Mouse (Mus musculus) midbrain, embryonic 10.5 days (tissue): ENCODE results near the gene Scrn2. TPM values are rescaled to one million over a fixed set of nuclear protein-coding genes. Genes with fewer than 3 reads are reported as not detected.

Source experiments
- DNase-seq: peaks from one replicate; pipeline ENCODE4 v3.0.0-alpha.2; 2017; ENCODE audit warnings: low spot score
- H3K27ac ChIP-seq: fragments of 300-500 bp; sonication (generic); replicated peaks from 2 replicates; pipeline ENCODE4 v1.5.1; 2016; ENCODE audit warnings: mild to moderate bottlenecking
- H3K27me3 ChIP-seq: fragments of 300-500 bp; sonication (generic); 2 replicates; pipeline ENCODE4 v1.6.1; 2016; ENCODE audit warnings: low read depth, mild to moderate bottlenecking; ENCODE audit not compliant: poor library complexity, severe bottlenecking
- H3K36me3 ChIP-seq: fragments of 300-500 bp; sonication (generic); 2 replicates; pipeline ENCODE4 v1.6.1; 2016; ENCODE audit warnings: mild to moderate bottlenecking, moderate library complexity
- H3K4me1 ChIP-seq: fragments of 300-500 bp; sonication (generic); 2 replicates; pipeline ENCODE4 v1.6.1; 2016
- H3K4me3 ChIP-seq: fragments of 300-500 bp; sonication (generic); 2 replicates; pipeline ENCODE4 v1.5.1; 2016; ENCODE audit warnings: mild to moderate bottlenecking, moderate library complexity
- H3K9me3 ChIP-seq: fragments of 300-500 bp; sonication (generic); replicated peaks from 2 replicates; pipeline ENCODE4 v1.6.1; 2016; ENCODE audit warnings: mild to moderate bottlenecking
- WGBS: fragments of 180-500 bp; shearing (Covaris S2); methylation state at CpG from one replicate; pipeline ENCODE4 v1.1.7; 2016; 5-methylcytosine and 5-hydroxymethylcytosine counted together
- microRNA-seq: library from miRNA; unstranded; fragments of <30 nt; microRNA quantifications from one replicate; pipeline ENCODE4, GENCODE M21; 2017
- polyA plus RNA-seq: library from polyadenylated mRNA; unstranded; fragments of >200 nt; fragmentation: Nextera tagmentation; extraction: Ambion mirVana; gene quantifications from 2 replicates; pipeline ENCODE4 v1.2.1, GENCODE M21; 2016

Scrn2 gene
- polyA plus RNA-seq, 1 experiment from 2014 or later, result 42.2 TPM

GRCm38 (mm10) chr11:97069333-97069732 is 39.6 kb downstream of the Scrn2 start:
- no peak overlapping the region for H3K4me3 ChIP-seq
- peaks cover 37% of the 10 kb centered on the region for H3K36me3 ChIP-seq
- no peaks in the 10 kb centered on the region; the same call in 1 of the 2 replicates for H3K27me3 ChIP-seq
- no peaks in the 10 kb centered on the region for H3K9me3 ChIP-seq
- DNase-seq, result no peak
- no peaks in the 10 kb centered on the region for H3K4me1 ChIP-seq
- H3K27ac ChIP-seq, result no peak overlapping the region
- WGBS, result 68% methylated on average over 1 of the region's 1 CpGs

- peaks cover 37% of the 10 kb centered on the region for H3K36me3 ChIP-seq
- H3K4me1 ChIP-seq, result no peaks in the 10 kb centered on the region
- H3K9me3 ChIP-seq, result no peaks in the 10 kb centered on the region
- DNase-seq, result no peak
- H3K27ac ChIP-seq, result no peak overlapping the region
- no peak overlapping the region for H3K4me3 ChIP-seq
- WGBS, result 96% methylated on average over 2 of the region's 2 CpGs
- no peaks in the 10 kb centered on the region; the same call in 1 of the 2 replicates for H3K27me3 ChIP-seq
Measured at GRCm38 (mm10) chr11:97069770-97070169, 40.0 kb downstream of the Scrn2 start.

- Histone ChIP-seq H3K9me3 (no peaks in the 10 kb centered on the region), H3K36me3 (peaks cover 26% of the 10 kb centered on the region), H3K27ac (no peak overlapping the region), H3K27me3 (no peaks in the 10 kb centered on the region; the same call in 1 of the 2 replicates), H3K4me1 (no peaks in the 10 kb centered on the region), H3K4me3 (no peak overlapping the region)
- WGBS, result 77% methylated on average over 1 of the region's 1 CpGs
- no peak for DNase-seq
Measured at GRCm38 (mm10) chr11:97071129-97071528, 41.4 kb downstream of the Scrn2 start.

GRCm38 (mm10) chr11:97072533-97072932 is 42.8 kb downstream of the Scrn2 start:
- H3K4me1 ChIP-seq, result no peaks in the 10 kb centered on the region
- no peaks in the 10 kb centered on the region; the same call in 1 of the 2 replicates for H3K27me3 ChIP-seq
- peak; percentile 58 for DNase-seq
- H3K36me3 ChIP-seq, result peaks cover 13% of the 10 kb centered on the region
- WGBS, result 34% methylated on average over 3 of the region's 3 CpGs
- H3K4me3 ChIP-seq, result no peak overlapping the region
- no peaks in the 10 kb centered on the region for H3K9me3 ChIP-seq
- no peak overlapping the region for H3K27ac ChIP-seq

- Histone ChIP-seq H3K36me3 (no peaks in the 10 kb centered on the region), H3K27me3 (no peaks in the 10 kb centered on the region), H3K4me1 (no peaks in the 10 kb centered on the region), H3K27ac (no peak overlapping the region), H3K4me3 (no peak overlapping the region), H3K9me3 (no peaks in the 10 kb centered on the region)
- WGBS, result 83% methylated on average over 8 of the region's 8 CpGs
- DNase-seq, result no peak
Measured at GRCm38 (mm10) chr11:97074235-97074634, 44.5 kb downstream of the Scrn2 start.

GRCm38 (mm10) chr11:97078751-97079150 is 49.0 kb downstream of the Scrn2 start:
- Histone ChIP-seq H3K4me3 (no peak overlapping the region), H3K27ac (no peak overlapping the region), H3K9me3 (peaks cover 4% of the 10 kb centered on the region; the same call in 1 of the 2 replicates), H3K27me3 (peaks cover 7% of the 10 kb centered on the region), H3K36me3 (no peaks in the 10 kb centered on the region), H3K4me1 (peaks cover 13% of the 10 kb centered on the region)
- 55% methylated on average over 4 of the region's 4 CpGs for WGBS
- no peak for DNase-seq

- Histone ChIP-seq H3K27me3 (peaks cover 19% of the 10 kb centered on the region), H3K4me3 (no peak overlapping the region), H3K4me1 (peaks cover 15% of the 10 kb centered on the region), H3K27ac (no peak overlapping the region), H3K36me3 (no peaks in the 10 kb centered on the region), H3K9me3 (peaks cover 4% of the 10 kb centered on the region; the same call in 1 of the 2 replicates)
- no peak for DNase-seq
- 10% methylated on average over 9 of the region's 9 CpGs for WGBS
Measured at GRCm38 (mm10) chr11:97080291-97080690, 50.6 kb downstream of the Scrn2 start.

- Histone ChIP-seq H3K27me3 (peaks cover 19% of the 10 kb centered on the region), H3K4me1 (peaks cover 15% of the 10 kb centered on the region), H3K27ac (no peak overlapping the region), H3K36me3 (no peaks in the 10 kb centered on the region), H3K4me3 (no peak overlapping the region), H3K9me3 (peaks cover 12% of the 10 kb centered on the region; the same call in 1 of the 2 replicates)
- no peak for DNase-seq
- 55% methylated on average over 11 of the region's 11 CpGs for WGBS
Measured at GRCm38 (mm10) chr11:97082977-97083376, 53.2 kb downstream of the Scrn2 start.

Small RNAs within 50 kb of the gene (microRNA-seq; reads per million reads assigned to microRNA genes)
- 1.5 reads per million for gene Mir8103

Other genes with a start within 250 kb of the Scrn2 start
- gene Cbx1, start 240.8 kb upstream of the Scrn2 start, polyA plus RNA-seq, result 193 and 198 TPM in 2 replicates
- 71.9 and 78.0 TPM in 2 replicates for gene Nfe2l1, start 200.0 kb upstream of the Scrn2 start, polyA plus RNA-seq
- gene Copz2, start 180.1 kb upstream of the Scrn2 start, polyA plus RNA-seq, result 44.9 and 46.1 TPM in 2 replicates
- gene Cdk5rap3, start 113.4 kb upstream of the Scrn2 start, polyA plus RNA-seq, result 116 and 120 TPM in 2 replicates
- 0.04 and 0.05 TPM in 2 replicates for gene Prr15l, start 101.8 kb upstream of the Scrn2 start, polyA plus RNA-seq
- gene Pnpo, start 86.0 kb upstream of the Scrn2 start, polyA plus RNA-seq, result 28.2 and 32.1 TPM in 2 replicates
- gene Sp2, start 47.0 kb upstream of the Scrn2 start, polyA plus RNA-seq, result 30.5 and 35.5 TPM in 2 replicates
- gene Sp6, start 16.5 kb upstream of the Scrn2 start, polyA plus RNA-seq, result 0.71 and 2.0 TPM in 2 replicates
- 3.0 and 3.1 TPM in 2 replicates for gene Lrrc46, start 11.5 kb downstream of the Scrn2 start, polyA plus RNA-seq
- 81.1 and 82.9 TPM in 2 replicates for gene Mrpl10, start 11.6 kb downstream of the Scrn2 start, polyA plus RNA-seq
- gene Osbpl7, start 20.7 kb downstream of the Scrn2 start, polyA plus RNA-seq, result 8.4 and 9.8 TPM in 2 replicates
- 0.10 and 0.25 TPM in 2 replicates for gene Tbx21, start 85.4 kb downstream of the Scrn2 start, polyA plus RNA-seq
- 4.3 and 4.9 TPM in 2 replicates for gene Tbkbp1, start 121.6 kb downstream of the Scrn2 start, polyA plus RNA-seq
- gene Kpnb1, start 157.9 kb downstream of the Scrn2 start, polyA plus RNA-seq, result 82.9 and 95.7 TPM in 2 replicates